Mouse (Mus musculus): ENCODE measurements at regions not wholly inside any gene's neighbourhood (a gene's known extent, or its start where the extent isn't known, plus 50 kb on each side); places are given as distances from the start of the nearest gene placed in this dataset.

DNA sequence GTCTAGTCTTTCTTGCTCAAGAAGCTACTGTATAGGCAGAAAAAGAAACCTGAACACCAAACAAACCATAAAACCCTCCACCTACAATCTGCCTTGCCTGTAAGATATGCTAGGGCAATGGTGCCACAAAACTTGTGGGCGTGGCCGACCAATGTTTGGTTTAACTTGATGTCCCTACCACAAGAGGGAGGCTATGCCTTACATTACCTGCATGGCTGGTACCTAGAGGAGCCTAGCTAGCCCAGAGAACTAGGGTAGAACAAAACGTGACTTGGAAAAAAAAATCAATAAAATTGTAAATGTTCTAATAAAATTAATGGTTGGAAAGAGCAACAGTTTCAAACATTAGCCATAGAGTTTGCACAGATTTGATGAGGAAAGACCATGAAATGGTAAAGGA lies 76.9 kb upstream of the Zwint start:
- no peak for ATAC-seq
- Histone ChIP-seq H3K9me3 (no peaks in the 10 kb centered on the region), H3K4me1 (replicated peaks) (no peaks in the 10 kb centered on the region), H3K9ac (replicated peaks) (no peak overlapping the region), H3K36me3 (no peaks in the 10 kb centered on the region), H3K27me3 (no peaks in the 10 kb centered on the region), H3K4me3 (replicated peaks) (no peak overlapping the region), H3K27ac (no peak overlapping the region), H3K4me2 (replicated peaks) (no peak overlapping the region)
- 94% methylated on average over 3 of the region's 3 CpGs for WGBS

DNA sequence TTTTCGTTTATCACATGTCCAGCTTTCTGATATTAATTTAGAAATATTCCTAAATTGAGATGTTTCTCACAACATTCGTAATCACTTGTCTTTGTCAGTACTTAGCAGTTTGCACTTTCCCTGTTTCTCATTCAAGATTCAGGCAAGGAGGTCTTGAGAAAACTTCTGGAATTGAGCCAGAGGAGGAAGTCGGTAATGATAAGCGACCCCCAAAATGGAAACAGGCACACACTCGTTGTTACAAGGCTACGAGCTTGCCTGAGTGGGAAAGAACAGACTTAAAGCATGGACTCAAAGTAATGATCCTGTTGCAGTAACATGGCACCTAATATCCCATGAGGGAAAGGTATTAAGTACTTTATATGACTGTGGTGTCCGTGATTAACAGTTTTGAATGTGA lies 76.1 kb upstream of the Zwint start:
- no peaks in the 10 kb centered on the region for H3K9me3 ChIP-seq
- H3K27ac ChIP-seq: no peak overlapping the region
- H3K27me3 ChIP-seq: no peaks in the 10 kb centered on the region
- ATAC-seq: no peak
- H3K4me1 ChIP-seq (replicated peaks): no peaks in the 10 kb centered on the region
- H3K9ac ChIP-seq (replicated peaks): no peak overlapping the region
- no peak overlapping the region for H3K4me2 ChIP-seq (replicated peaks)
- WGBS: 84% methylated on average over 7 of the region's 7 CpGs
- no peaks in the 10 kb centered on the region for H3K36me3 ChIP-seq
- no peak overlapping the region for H3K4me3 ChIP-seq (replicated peaks)

DNA sequence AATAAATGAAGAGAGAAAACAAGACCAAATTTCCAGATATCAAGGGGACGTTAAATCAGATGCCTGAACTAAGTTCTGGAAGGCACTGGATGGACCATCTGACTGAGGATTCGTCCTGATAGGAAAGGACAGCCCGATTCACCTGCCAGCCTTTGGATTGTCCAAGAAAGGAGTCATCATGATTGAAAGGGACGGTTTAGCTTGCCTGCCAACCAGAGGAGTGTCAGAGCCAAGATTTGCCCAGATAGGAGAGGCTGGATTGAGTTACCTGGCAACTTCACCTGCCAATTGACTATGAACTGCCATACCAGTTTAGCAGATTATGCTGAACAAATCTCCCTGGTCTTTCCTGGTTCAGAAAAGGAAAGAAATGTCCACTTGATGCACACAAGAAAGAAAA lies 73.3 kb upstream of the Zwint start:
- no peak for ATAC-seq
- Histone ChIP-seq H3K27me3 (no peaks in the 10 kb centered on the region), H3K9ac (replicated peaks) (no peak overlapping the region), H3K4me3 (replicated peaks) (no peak overlapping the region), H3K4me1 (replicated peaks) (no peaks in the 10 kb centered on the region), H3K9me3 (no peaks in the 10 kb centered on the region), H3K4me2 (replicated peaks) (no peak overlapping the region), H3K27ac (no peak overlapping the region), H3K36me3 (no peaks in the 10 kb centered on the region)
- WGBS: 93% methylated on average over 4 of the region's 4 CpGs

DNA sequence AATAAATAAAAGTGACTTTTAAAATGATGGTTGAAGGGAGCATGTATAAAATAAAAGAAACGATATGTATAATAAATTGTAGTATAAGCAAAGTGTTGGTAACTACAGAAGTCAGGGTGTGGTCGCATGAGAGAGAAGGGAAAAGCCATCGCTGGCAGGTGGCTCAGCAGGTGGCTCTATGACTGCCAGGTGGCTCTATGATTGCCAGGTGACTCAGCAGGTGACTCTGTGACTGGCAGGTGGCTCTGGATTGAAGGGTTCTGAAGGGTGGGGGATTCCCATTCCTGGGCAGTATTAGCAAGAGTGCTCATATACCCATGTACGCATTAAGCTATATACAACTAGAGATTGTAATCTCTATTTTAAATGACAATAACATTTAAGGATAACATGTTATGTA lies 66.1 kb upstream of the Zwint start:
- no peak for ATAC-seq
- Histone ChIP-seq H3K9ac (replicated peaks) (no peak overlapping the region), H3K9me3 (no peaks in the 10 kb centered on the region), H3K27me3 (no peaks in the 10 kb centered on the region), H3K27ac (no peak overlapping the region), H3K4me1 (replicated peaks) (no peaks in the 10 kb centered on the region), H3K36me3 (no peaks in the 10 kb centered on the region), H3K4me2 (replicated peaks) (no peak overlapping the region), H3K4me3 (replicated peaks) (no peak overlapping the region)
- WGBS: 85% methylated on average over 4 of the region's 4 CpGs

DNA sequence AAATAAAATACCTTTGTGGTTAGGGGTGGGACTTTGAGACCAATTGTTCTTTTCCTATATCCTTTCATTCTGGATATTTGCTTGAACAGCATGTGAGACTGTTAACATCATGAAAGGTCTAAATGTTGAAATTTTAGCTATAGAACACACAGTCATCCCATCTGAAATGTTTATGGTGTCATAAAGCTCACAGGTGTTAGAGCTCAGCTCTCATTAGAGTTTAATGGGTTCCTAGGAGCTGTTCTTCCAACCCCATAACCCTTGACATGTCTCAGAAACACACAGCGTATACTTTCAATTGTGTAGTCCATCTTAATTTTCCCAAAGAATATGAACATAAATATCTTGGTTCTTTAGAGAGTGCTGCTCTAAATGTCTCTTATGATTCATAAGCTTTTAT lies 61.6 kb upstream of the Zwint start:
- Histone ChIP-seq H3K4me3 (replicated peaks) (no peak overlapping the region), H3K4me1 (replicated peaks) (no peaks in the 10 kb centered on the region), H3K4me2 (replicated peaks) (no peak overlapping the region), H3K9ac (replicated peaks) (no peak overlapping the region), H3K36me3 (no peaks in the 10 kb centered on the region), H3K9me3 (no peaks in the 10 kb centered on the region), H3K27ac (no peak overlapping the region), H3K27me3 (no peaks in the 10 kb centered on the region)
- no peak for ATAC-seq
- WGBS: 93% methylated on average over 1 of the region's 1 CpGs

All from midbrain, embryonic 13.5 days (tissue).